Mouse (Mus musculus): Measurements from ENCODE around the gene Opcml.

The Opcml gene

DNA sequence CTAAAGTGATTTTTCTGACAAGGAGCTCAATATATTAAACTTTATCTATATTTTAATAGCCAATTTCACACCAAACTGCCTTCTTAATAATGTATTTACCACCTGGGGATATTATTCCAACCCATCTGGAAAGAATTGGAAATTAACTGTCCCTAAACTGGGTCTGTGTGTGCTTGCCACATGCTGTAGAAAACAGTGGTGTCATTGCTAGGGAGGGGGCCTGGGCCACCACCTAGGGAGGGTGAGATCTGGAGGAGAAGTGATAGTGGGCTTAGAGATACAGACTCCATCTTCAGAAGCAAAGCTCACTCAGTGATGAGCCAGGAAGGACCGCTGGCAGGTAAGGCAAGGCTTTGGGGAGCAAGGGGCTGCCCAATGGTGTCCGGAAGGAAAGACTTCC is 537.9 kb downstream of the Opcml start:
- no peak for DNase-seq (ENCODE audit: low spot score)

DNA sequence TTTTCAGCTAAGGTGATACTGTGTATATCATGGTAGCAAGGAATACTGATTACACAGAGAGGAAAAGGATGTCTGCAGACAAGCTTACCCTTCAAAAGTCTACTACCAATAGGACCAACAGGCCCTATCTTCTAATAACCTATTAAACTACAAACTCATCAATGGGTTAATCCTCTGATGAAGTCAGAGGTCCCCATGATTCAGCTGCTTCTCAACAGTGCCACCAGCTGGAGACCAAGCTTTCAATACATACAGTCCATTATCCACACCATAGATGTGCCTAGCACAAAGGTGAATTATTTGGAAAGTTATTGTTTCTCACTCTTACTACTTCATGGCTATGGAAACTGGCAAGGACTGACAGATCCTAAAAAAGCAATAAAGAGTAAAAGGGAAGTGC is 538.9 kb downstream of the Opcml start:
- no peak for DNase-seq (ENCODE audit: low spot score)

DNA sequence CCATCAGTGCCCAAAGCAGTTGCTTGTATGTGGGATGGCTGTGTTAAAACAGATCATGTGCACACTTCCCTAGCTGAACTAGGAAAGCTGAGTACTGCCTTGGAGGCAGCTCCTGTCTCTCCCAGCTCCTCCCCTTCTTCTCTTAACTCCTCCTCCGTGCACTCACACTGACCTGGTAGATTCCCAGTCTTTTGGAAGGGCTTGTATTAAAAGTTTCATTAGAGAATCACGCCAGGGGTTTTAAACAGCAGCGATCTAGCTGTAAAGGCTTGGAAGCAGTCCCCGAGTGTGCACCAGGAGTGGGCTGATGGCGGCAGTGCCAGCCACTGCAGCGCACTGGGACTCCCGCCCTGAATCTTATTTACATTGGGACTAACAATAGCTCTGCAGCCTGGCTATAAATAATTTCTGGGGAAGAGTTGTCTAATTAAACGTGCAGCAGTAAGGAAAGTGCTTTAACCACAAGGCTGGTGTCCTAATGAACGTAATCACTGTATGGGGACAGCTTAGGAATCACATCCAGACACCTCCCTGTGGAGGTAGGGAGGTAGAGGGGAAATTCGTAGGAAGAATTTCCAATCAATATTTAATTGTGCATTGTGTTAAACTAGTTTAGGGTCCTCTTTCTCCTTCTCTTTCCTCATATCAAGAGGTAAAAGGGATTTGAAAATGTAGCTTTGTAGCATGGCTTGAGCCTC is 546.1 kb downstream of the Opcml start:
- no peak for DNase-seq (ENCODE audit: low spot score)

DNA sequence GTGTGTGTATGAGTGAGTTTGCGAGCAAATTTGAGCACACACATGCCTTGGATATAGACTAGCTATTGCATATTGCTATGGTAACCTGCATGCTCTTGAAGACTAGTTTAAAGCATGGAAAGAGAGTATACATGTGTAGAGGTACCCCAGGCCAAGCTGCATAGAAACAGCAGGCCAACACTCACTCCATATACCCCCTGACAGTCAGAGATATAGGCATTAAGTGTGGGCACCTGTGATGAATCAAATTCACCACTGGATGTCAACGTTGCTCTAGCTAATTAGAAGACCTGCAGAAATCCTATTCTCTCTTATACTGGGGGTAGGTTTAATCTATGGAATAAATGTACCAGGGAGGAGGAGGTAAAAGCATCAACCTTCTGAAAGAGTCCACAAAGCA is 547.3 kb downstream of the Opcml start:
- no peak for DNase-seq (ENCODE audit: low spot score)

DNA sequence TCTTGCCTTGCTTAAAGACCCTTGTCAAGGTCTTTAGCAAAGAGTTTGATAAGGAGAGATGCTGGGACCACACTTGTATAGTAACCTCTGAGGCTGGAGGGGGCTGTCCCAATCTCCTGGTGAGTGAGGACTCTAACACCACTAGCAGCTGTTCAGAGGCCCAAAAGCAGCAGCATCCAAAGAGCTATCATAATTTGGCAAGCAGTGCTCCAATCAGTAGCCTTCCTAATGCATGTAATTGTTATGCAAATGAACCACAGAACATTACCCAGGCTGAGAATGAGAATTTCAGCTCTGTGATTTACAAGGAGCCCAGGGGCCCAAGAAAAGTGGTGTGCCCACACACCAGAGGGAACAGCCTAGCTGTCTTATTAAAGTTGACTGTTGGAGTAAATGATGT is 564.4 kb downstream of the Opcml start:
- no peak for DNase-seq (ENCODE audit: low spot score)

DNA sequence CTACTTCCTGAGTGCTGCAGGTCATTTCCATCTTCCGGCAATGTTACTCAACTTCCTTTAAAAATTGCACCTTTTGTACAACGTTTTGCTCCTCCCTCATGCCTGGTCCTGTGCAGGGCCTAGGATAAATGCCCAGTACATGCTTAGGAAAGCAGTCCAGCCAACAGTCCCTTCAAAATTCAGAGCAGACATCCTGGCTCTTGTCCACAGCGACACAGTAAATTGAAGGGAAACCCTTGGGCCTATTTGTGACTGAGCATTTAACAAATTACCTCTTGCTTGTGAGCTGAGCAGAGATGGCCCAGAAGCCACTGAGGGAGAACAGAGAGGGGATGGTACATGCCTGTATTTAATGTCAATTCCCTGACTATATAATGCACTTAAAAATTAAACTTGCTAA is 567.4 kb downstream of the Opcml start:
- DNase-seq (ENCODE audit: low spot score) = no peak

DNA sequence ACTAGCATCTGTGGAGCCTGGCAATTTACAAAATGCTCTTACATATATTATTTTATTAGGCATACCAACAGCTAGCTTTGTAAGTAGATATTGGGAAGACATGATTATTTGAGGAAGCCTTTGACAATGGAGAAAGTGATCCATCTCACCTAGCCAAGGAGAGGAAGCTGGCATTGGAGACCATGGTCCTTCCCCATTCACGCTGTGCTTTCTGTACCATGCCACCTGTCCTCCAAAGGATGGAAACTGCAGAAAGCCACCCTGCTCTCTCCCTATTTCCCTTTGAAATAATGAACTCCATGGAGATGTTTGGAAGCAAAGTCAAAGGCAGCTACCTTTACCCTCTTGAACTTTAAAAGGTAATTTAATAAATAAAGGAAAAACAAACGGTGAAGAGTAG is 570.1 kb downstream of the Opcml start:
- DNase-seq (ENCODE audit: low spot score) = no peak

DNA sequence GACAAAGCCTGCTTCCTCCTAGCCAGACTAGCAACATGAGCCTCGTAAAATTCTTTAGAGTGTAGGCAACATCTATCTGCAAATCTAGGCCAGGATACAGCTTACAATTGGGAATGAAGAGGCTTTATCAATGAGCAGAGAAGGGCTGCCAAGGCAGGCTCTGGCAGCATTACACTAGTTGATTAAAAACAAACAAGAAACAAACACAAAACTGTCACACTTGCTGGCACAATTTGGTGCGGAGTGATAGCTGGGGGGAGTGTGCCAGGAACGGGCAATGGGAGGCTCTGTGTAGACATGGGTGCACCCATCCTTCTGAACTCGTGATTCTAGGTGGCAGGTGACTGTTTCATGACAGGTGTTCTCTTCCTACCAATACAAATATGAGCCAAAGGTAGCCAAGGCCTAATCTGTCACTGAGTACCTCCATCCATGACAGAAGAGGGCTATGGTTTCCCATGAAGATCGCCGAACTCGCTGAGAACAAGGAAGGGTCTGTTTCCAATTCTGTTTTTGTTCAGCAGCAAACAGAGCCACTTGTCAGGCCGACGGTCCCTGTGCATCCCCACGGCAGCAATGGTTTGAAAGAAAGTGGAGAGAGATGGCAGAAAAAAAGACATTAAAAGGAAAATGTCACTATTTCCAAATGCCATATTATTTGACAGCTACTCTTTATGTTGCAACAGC is 574.0 kb downstream of the Opcml start:
- no peak for DNase-seq (ENCODE audit: low spot score)

DNA sequence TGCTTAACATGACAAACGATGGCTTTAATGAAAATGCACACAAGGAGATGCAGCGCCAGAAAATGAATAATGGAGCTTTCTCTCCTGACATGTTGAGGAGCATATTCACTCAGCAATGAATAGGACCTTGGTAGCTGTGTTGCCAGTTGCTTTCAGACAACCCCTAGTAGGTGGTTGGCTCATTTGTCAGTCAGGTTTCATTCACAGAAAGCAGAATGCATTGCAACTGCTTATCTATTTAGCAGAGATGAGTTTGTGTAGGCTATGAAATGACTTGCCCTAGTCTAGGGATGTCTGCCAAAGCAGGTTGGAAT is 574.5 kb downstream of the Opcml start:
- no peak for DNase-seq (ENCODE audit: low spot score)

DNA sequence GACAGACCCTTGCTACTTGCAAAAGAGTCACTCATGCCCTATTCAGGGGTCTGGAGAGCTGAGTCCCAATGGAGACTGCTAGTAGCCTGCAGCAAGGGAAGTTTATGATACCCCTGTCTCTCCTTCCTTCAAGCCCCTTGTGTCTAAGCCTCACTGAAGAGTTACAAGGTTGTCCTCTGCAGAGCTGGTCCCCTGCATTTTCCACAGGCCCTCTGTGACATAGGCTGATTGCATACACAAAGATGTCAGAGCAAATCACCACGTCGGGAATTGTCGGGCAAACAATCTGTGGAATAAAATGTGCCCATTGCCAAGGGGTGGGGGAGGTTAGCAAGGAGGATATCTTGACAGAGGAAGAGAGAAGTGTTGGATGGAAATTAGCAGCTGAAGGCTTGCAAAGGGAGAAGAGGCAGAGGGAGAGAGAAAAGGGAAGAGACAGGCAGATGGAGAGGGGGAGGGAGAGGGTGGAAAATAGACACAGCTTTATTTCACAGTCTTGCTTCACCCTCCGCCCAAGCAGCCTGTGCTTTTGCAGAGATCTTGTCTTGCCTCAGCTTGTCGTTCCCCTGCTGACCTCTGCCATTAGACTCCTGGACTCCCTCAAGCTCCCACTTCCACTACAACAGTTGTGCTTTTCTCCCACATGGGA is 596.1 kb downstream of the Opcml start:
- DNase-seq (ENCODE audit: low spot score) = no peak

DNA sequence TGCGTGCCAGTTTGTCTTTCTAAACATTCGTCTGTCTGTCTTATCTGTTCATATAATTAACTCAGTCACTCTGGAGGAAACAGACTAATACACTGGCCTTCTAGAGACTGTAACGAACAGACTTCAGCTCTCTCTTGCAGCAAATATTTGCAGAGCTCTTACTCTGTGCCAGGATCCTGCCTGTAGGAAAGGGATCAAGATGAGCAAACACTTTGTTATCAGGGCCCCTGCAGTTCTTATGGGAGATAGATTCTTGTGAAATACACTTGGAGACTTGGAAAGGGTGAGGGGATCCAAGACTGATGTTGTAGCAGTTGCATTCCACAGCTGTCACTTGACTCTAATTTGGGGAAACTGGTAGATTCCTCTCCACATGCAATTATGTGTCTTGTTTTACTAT is 604.6 kb downstream of the Opcml start:
- DNase-seq (ENCODE audit: low spot score) = no peak

DNA sequence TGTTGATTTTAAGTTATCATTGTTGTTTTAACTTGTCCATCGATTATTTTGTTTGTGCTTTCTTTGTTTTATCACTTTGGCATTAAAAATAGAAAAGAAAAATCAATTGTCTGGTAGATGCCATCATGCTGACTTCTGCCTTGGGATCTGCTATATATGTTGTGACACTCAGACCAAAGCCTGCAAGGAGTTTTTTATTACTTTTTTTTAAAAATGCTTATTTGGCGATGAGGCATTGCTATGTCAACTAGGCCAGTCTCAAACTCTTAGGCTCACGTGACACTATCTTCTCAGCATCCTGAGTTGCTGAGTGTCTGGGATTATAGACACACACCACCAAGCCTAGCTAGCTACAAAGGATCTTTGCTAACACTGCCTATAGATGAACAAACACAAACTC is 605.1 kb downstream of the Opcml start:
- no peak for DNase-seq (ENCODE audit: low spot score)

DNA sequence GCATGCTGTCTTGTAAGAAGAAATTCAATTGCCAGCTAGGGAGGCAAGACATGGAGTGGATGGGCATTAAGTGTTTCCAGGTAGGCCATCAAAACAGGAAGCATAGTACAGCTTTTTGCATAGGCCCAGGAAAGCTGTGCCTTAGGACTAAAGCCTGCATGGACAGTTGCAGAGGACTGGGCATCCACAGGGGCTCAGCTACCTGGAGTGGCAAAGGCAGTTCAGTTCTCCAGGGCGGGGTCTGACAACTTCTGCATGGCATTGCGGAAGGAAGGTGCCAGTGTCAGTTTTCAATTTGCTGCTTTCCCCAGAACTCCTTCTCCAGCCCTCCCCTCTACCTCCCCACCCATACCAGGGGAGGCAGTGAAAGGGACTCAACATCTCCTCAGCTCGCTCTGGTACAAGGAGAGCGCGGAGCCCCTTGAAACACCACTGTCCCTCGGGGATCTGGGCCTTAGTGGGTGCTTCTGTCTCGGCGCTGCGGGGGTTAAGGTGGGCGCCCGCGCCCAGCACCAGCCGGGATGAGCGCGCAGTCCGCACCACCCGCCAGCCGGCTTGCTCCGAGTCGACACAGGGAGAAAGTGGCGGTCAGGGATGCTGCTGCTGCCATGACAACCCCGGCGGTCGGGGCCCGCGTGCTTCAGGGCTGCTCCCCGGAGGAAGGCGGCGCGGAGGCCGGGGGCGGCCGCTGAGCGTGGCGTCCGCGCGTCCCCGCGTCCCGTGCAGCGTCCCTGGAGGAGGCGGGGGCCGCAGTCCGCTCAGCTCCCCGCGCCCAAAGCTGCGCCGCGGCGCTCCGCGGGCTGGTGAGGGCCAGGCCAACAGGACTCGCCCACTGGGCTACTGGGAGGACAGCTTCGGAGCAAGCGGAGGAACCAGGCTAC is 612.4 kb downstream of the Opcml start:
- DNase-seq (ENCODE audit: low spot score) = no peak

DNA sequence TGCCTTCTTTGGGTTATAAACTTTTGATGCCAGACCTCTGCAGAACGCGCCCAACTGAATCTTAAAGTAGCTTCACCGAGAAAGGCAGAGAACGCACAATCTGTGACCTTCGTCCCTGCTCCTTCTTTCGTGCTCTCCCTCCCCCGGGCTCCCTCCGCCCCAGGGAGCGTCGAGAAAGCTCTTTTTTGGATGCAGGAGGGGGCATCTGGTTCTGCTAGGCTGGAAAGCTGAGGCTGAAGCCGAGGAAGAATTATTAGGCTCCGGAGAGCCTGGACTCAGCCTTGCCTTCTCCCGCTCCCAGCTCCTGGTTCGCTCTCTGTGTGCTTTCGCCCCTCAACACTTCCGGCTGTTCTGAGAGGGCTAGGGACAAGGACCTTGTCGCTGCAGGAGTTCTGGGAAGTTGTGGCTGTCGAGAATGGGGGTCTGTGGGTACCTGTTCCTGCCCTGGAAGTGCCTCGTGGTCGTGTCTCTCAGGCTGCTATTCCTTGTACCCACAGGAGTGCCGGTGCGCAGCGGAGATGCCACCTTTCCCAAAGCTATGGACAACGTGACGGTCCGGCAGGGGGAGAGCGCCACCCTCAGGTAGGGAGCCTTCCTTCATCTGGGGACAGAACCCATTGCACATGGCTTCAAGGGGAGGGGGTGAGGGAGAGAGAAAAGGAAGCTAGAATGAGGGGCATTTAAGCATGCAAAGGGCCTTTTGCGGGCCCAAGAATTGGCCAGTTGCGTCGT is 613.4 kb downstream of the Opcml start:
- DNase-seq (ENCODE audit: low spot score) = no peak

DNA sequence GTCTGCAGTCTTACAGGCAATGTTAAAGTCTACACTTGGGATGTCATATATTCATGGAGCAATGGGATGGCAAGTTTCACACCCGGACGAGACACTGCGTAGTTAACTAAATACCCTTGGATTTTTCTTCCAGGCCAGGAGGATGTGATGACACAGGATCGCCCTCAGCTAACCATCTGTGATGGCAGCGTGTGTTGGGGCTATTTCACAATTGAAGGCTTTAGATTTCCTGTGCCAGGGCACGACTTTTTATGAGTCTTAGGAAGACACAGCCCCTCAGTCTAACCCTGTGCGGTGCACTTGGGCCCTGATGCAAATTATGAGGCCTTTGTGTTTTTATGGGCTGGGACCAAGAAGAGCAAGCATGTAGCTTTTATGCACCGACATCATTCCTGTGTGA is 614.0 kb downstream of the Opcml start:
- no peak for DNase-seq (ENCODE audit: low spot score)

DNA sequence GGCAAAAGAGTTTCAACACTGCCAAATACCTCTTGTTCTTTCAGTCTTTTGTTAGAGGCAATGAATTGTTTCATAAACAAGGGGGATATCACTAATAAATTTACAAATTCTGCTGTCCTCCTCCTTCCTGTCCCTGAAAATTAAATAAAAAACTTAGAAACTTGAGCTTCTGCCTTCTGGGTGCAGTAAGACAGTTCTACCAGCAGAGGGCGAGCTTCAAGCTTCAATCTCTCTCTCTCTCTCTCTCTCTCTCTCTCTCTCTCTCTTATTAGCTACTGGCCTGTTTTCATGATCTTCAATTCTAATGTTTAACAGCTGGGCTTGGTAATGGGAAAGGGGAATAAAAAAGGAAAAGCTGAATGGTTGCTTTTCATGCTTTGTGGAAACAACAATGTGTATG is 615.2 kb downstream of the Opcml start:
- no peak for DNase-seq (ENCODE audit: low spot score)

DNA sequence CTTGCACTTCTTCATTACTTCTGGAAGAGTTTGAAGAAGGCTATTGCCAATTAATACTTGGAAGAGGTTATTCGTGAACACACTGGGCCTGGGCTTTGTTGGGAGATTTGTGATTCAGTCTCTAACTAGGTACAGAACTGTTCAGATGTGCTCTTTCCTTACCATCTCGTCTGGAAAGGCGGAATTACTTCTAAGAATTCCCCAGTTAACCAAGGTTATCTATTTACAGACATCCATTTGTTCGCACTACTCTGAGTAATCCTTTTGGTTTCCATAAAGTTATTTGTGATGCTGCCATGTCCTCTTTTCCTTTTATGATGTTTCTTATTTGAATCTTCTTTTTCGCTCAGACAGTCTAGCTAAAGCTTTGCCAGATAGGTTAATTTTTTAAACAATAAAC is 630.2 kb downstream of the Opcml start:
- no peak for DNase-seq (ENCODE audit: low spot score)

DNA sequence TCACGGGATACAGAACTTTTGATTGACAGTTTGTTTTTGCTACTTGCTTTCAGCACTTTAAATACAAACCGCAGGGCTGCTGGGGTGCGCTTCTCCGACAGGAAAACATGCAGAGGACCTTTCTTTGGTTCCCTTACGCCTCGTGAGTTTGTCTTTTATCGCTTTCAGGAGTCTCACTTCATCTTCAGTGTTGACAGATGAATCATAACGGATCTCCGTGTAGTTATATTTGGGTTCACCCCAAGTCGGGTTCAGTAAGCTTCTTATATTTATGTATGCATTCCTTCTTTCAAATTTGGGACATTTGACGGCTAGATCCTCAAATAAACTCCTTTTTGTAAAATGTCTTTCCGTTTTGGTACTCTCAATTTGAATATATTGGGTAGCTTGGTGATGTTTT is 632.8 kb downstream of the Opcml start:
- no peak for DNase-seq (ENCODE audit: low spot score)

DNA sequence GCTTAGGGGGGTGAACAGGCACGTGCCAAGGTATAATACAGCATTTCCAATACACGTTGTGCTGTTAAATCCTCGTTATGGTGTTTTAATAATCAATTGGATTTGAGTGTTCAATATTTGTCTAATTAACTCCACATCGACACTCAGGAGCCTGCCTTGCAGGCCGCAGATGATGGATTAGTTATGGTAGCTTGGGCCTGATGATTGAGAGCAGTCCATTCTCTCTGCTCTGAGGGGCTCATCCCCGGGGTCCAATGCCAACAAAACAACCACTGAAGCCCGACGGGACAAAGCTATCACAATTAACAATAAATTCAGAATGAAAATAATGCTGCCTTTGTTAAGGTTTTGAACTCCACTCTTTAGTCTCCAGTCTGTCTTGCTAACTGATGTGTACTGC is 641.6 kb downstream of the Opcml start:
- DNase-seq (ENCODE audit: low spot score) = no peak

DNA sequence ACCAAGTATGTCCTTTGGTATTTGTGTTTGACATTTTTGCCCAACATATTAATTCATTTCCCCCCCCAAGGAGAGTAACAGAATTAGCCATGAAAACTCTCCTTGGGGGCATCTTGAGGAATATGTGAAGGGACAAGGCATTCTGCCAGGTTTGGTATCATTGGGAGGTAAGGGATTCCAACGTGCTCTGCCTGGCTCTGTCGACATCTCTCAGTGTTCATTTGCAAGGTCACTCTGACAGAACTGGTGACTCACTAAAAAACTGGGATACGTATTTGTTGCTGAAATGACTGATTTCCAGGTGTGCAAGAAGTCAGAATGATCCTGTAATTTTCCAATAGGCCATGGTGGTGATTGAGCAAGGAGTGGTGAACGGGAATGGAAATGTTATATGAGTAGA is 648.2 kb downstream of the Opcml start:
- DNase-seq (ENCODE audit: low spot score) = no peak

DNA sequence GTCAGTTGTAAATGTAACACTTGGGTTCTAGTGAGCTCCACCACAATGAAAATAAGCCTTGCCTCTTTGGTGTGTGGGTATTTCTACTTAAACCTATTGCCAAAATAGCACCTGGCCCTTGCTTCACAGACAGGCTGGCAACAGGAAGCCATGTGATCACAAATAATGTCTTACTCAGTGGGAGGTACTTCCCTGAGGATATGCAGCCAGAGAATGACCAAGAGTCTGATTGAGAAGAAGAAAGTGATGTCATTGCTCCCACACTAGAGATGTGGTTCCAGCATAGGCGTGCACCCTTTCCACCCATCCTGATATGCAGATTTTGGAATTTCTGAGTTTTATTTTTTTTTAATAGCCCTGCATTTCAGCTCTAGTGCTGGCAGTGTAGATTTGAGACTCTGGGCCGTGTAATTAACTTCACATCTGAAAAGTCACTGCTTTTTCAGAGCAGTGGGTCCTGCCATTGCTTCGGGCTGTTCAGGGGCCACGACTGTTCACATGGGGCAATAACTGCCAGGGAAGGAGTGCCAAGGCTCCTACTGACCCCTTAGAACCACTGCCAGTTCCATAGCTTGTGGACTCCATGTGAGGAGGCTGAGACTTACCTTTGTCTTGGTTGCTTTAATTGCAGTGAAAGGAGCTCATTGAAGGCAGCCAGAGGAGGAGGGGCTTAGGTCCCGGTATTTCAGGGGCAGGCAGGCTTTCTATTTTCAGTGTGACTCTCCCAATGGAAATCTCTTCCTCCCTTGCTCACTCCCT is 649.0 kb downstream of the Opcml start:
- no peak for DNase-seq (ENCODE audit: low spot score)
